Mouse (Mus musculus): ENCODE data around the gene Cd9.

Cd9 gene

DNA sequence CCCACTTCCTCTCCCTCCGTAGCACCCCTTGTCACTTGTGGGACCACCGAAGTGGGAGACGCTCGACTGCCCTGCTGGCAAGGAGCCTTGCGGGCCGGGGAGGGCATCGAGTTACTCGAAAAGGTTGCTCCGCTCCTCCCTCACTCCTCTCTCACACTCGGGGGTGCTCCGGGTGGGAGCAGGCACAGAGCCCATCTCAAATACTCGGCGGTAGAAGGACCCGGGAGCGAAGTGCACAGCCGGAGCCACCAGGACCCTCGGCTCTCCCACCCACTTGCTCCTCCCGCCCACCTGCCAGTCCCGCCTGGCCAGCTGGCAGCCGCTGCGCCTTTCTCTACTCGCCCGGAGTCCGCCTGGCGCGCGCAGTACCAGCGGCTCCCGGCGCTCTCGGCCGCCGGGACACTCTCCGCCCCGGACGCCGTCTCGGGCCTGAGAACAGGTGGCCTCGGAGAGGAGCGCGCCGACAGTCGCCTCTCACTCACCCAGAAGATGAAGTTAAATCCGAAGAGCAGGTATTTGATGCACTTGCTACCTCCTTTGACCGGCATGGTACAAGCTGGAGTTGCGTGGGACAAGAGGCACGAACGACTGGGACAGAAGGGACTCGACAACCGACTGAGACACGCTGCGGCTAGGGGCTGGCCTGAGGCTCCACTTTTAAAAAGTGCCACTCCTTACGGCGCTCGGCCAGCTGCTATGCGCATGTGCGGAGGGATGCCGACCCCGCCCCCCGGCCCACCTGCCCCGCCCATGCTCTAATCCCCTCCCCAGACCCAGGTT, at the start of gene Cd9:
TSS of gene Cd9 (minus strand) at position 700 of the 780 bp plus-strand sequence.
- peak in 1 of 2 experiments; percentile 48 for DNase-seq (ENCODE audit: low spot score in 2 of 2)

DNA sequence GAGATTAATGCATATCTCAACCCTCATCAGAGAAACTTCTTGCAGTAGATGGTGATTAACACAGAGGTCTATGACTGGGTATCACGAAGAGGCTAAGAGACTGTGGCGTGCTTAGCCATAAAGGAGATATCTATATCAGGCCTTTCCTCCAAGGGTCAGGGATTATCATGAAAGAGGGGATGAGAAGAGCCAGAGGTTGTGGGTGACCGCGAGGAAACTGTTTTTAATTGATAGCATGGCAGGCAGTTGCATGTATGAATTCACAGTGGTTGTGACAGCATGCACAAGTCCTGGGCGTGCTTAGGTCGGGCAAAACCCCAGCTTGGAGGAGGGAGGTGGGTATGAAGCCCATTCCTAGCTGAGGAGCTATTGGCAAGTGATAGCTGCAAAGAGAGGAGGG, 46.7 kb upstream of the Cd9 start:
- no peak for DNase-seq (ENCODE audit: low spot score in 2 of 2)

- DNase-seq (ENCODE audit: low spot score in 2 of 2), result no peak
These were observed 46.2 kb upstream of the Cd9 start for GRCm38 (mm10) chr6:125540826-125541225.

DNA sequence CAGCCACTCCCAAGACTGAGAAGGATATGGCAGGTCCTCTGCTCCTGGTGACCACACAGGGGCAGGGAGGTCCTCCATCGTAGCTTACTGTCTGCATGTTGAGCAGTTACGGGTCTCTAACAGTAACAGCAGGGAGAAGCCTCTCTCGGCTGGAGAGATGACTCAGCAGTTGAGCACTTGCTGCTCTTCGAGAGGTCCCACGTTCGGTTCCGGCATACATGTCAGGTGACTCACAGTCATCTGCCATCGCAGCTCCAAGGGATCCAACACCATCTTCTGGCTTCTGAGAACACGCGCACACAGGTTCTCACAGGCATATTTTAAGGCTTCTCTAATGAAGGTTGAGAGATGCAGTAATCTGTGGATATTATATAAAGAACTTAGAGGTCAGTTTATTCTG, 45.6 kb upstream of the Cd9 start:
- no peak for DNase-seq (ENCODE audit: low spot score in 2 of 2)

GRCm38 (mm10) chr6:125539423-125539822, 44.8 kb upstream of the Cd9 start:
- DNase-seq (ENCODE audit: low spot score in 2 of 2), result no peak

DNA sequence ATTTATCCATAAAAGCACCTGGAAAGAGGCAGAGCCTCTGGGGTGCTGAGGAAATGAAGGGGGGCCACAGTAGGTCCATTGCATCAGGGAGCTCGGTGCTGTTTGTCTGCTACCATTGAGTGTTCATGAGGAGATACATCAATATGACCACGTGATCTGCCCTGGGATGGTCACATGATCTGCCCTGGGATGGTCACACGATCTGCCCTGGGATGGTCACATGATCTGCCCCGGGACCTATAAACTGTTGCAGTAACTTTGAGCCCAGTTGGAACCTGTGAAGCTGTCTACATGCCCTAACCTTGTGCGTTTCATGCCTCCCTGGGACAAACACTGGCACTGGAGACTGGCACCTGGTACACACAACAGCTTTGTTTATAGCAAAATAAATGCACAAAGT, 43.9 kb upstream of the Cd9 start:
- no peak for DNase-seq (ENCODE audit: low spot score in 2 of 2)

GRCm38 (mm10) chr6:125534990-125535389, 40.4 kb upstream of the Cd9 start:
- DNase-seq (ENCODE audit: low spot score in 2 of 2), result no peak

- no peak for DNase-seq (ENCODE audit: low spot score in 2 of 2)
These were observed 38.6 kb upstream of the Cd9 start for GRCm38 (mm10) chr6:125533104-125533650.

- DNase-seq (ENCODE audit: low spot score in 2 of 2), result no peak
These were observed 34.9 kb upstream of the Cd9 start for GRCm38 (mm10) chr6:125529479-125529878.

DNA sequence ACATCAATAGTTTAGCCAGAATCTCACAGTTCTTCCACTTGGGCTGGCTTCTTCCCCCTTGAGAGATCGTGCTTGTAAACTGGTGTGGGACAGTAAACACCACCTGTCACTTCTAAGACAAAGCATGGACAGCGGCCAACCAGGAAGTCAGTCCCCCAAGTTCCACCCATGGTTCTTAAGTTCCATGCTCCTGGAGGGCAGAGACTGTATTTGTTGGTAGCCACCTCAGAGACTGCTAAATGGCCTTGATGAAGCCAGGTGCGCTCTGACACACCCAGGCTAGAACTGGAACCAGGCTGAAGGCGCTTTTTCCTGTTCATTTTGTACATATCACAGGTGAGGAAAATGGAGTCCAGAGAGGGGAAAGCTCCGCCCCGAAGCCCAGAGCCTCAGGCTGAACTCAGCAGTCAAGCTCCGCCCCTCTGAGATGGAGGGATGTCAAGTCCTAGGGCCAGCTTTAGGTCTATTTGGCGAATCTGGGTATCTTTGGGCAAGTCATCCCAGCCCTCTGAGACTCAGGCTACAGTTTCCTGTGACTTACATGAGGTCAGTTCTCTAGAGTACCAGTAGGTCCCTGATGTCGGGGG, 34.1 kb upstream of the Cd9 start:
- DNase-seq (ENCODE audit: low spot score in 2 of 2), result no peak

DNA sequence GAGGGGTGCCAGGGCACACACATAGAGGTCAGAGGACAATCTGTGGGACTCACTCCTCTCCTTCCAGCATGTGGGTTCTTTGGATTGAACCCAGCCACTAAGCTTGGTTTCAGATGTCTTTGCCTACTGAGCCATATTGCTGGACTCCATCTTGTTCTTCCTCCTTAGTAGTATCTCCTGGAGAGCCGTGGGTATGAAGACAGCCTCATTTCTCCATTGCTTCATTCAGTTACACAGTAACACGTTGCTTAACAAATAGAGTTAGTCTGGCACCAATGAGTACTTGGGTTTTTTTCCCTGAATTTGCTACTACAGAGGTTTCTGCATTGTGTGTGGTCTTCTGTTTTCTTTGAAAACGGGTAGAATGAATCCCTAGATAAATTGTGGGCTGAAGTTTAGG, 31.5 kb upstream of the Cd9 start:
- no peak for DNase-seq (ENCODE audit: low spot score in 2 of 2)

GRCm38 (mm10) chr6:125524027-125524426, 29.4 kb upstream of the Cd9 start:
- DNase-seq (ENCODE audit: low spot score in 2 of 2), result no peak

DNA sequence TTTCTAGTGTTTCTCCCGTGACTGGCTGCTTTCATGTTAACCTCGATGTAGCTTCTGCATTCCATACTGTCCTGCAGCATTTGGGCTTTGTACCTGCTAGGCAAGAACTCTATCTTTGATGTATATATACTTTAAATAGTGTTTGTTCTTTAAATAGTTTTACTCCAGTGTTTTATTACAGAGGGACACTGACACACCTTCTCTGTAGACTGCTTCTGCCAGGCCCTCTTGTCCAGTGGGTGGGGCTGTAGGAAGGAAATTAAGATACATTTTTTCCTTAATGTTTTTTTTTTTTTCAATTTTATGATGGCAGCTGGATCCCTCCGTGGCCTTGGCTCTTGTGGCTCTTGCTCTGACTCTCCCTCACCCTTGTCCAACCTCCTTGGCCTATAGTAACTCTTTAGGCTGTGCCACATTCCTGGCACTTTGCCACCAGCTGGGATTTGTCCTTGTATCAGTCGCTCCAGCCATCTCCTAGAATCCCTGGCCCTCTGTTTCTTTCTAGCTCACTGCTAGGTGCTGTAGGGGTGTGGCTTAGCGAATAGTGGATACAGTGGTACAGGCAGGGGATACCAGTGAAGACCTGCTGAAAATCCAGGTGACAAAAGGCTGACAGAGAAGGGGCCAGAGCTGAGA, 27.1 kb upstream of the Cd9 start:
- DNase-seq (ENCODE audit: low spot score in 2 of 2), result no peak

DNA sequence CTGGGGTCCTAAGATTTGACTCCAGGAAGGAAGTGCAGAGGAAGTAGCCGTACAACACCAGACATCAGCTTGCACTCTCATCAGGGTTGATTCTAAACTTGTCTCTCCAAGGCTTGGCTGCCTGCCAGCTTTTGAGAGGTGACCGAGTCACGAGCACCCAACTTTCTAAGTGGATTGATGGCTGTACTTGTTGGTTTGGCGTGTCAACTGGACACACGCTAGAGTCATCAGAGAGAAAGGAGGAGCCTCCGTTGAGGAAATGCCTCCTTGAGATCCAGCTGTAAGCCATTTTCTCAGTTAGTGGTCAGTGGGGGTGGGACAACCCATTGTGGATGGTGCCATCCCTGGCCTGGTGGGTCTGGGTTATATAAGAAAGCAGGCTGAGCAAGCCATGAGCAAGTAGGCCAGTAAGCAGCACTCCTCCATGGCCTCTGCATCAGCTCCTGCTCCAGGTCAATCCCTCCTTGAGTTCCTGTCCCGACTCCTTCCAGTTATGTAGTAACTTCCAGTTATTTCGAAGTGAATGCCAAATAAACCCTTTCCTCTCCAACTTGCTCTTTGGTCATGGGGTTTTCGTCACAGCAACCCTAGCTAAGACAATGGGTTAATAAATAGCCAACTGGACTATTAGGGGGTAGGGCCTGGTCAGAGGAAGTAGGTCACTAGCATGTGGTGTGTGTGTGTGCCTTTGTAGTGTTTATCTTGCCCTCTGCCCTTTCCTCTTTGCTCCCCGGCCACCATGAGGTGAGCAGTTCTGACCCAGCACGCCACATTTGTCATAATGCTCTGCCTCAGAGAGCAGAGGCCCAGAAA, 21.1 kb upstream of the Cd9 start:
- no peak for DNase-seq (ENCODE audit: low spot score in 2 of 2)

DNA sequence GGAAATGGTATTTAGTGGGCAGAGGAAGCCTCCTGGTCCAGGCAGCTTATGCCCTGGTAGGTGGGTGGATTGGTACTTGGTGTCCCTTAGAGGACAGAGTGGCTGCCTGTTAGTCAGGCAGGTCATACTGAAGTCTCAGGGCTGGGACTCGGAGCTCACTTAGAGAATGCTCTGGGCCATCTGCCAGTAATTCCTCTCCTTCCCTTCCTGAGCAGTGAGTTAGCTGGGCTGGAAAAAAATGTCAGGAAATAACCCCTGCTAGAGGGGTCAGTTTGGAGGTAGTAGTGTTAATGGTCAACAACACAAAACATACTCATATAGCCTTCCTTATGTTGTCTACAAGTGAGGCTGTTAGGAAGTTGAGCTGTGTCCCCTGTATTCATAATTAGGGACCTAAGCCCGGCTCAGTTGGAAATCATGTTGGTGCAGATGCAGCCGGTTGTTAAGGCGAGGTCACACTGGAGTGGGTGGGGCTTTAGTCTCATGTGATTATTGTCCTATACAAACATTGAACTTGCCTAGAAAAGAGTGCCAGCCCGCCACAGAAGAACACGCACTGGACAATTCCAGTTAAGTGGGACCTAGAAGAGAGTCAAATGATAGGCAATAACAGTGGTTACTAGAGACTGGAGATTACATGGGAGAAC, 18.5 kb upstream of the Cd9 start:
- no peak for DNase-seq (ENCODE audit: low spot score in 2 of 2)

GRCm38 (mm10) chr6:125511196-125511595, 16.6 kb upstream of the Cd9 start:
- no peak for DNase-seq (ENCODE audit: low spot score in 2 of 2)

DNA sequence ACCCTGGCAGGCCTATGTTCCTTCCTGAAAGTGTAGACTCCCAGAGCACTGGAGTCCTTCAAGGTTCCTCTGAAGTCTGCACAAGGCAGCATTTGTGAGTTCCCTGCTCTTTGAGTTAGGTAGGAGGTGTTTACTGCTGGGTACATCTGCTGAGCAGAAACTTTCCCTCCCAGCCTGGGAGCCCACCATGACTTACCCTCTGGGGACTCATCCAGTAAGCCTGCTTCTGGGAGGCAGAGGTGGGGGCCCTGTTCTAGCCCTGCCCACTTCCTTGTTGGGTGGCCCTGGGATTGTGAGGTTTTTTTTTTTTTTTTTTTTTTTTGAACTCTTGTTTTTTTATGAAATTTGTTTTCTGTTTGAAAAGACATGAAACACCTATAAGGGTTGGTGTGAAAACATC, 16.1 kb upstream of the Cd9 start:
- no peak for DNase-seq (ENCODE audit: low spot score in 2 of 2)

DNA sequence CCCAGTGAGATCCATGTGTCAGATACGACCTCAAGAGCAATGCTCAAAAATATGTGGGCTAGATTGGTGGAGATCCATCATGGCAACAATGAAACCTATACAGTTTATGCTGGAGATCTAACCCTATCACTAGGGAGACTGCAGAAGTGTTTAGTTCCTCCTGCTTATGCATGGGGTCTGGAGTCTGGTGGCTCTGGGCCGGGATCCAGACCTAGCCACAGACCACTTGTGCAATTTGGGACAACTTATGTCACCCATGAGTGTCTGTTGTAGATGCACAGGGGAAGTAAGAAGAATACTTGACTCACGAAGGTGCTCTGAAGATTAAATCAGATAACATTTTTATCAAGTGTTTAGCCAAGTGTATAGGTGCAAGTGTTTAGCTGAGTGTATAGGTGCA, 15.2 kb upstream of the Cd9 start:
- no peak for DNase-seq (ENCODE audit: low spot score in 2 of 2)

- no peak for DNase-seq (ENCODE audit: low spot score in 2 of 2)
These were observed 11.8 kb upstream of the Cd9 start for GRCm38 (mm10) chr6:125506427-125506826.

- no peak for DNase-seq (ENCODE audit: low spot score in 2 of 2)
These were observed 10.2 kb upstream of the Cd9 start for GRCm38 (mm10) chr6:125504622-125505355.

Data from frontal cortex, postnatal 10 days (tissue).